Mouse (Mus musculus): ENCODE measurements around the gene Smad1.

Smad1 gene

GRCm38 (mm10) chr8:79345856-79346255 is 53.5 kb downstream of the Smad1 start:
- Histone ChIP-seq H3K36me3 (ENCODE audit: insufficient read depth, low read length) (peaks cover 46% of the 10 kb centered on the region), H3K27me3 (ENCODE audit: insufficient read depth, low read length) (no peaks in the 10 kb centered on the region), H3K4me1 (replicated peaks; ENCODE audit: low read depth, low read length) (no peaks in the 10 kb centered on the region), H3K4me3 (replicated peaks; ENCODE audit: low read length) (no peak overlapping the region), H3K9me3 (ENCODE audit: low read length) (no peaks in the 10 kb centered on the region)
- no peak for TF ChIP-seq NANOG (IDR thresholded peaks at IDR 0.05; ENCODE audit: borderline replicate concordance, low read length)
- no peak for TF ChIP-seq CTCF (conservative IDR thresholded peaks at IDR 0.05; ENCODE audit: low read length)
- TF ChIP-seq POU5F1 (IDR thresholded peaks at IDR 0.05; ENCODE audit: borderline replicate concordance, low read length) = no peak

- no peak for TF ChIP-seq CTCF (conservative IDR thresholded peaks at IDR 0.05; ENCODE audit: low read length)
- TF ChIP-seq NANOG (IDR thresholded peaks at IDR 0.05; ENCODE audit: borderline replicate concordance, low read length) = no peak
- no peak for TF ChIP-seq POU5F1 (IDR thresholded peaks at IDR 0.05; ENCODE audit: borderline replicate concordance, low read length)
- Histone ChIP-seq H3K4me1 (replicated peaks; ENCODE audit: low read depth, low read length) (no peaks in the 10 kb centered on the region), H3K36me3 (ENCODE audit: insufficient read depth, low read length) (peaks cover 42% of the 10 kb centered on the region), H3K9me3 (ENCODE audit: low read length) (no peaks in the 10 kb centered on the region), H3K4me3 (replicated peaks; ENCODE audit: low read length) (no peak overlapping the region), H3K27me3 (ENCODE audit: insufficient read depth, low read length) (no peaks in the 10 kb centered on the region)
These were observed 58.1 kb downstream of the Smad1 start for GRCm38 (mm10) chr8:79341236-79341635.

- Histone ChIP-seq H3K36me3 (ENCODE audit: insufficient read depth, low read length) (peaks cover 40% of the 10 kb centered on the region), H3K4me1 (replicated peaks; ENCODE audit: low read depth, low read length) (no peaks in the 10 kb centered on the region), H3K27me3 (ENCODE audit: insufficient read depth, low read length) (no peaks in the 10 kb centered on the region), H3K9me3 (ENCODE audit: low read length) (no peaks in the 10 kb centered on the region), H3K4me3 (replicated peaks; ENCODE audit: low read length) (no peak overlapping the region)
- TF ChIP-seq POU5F1 (IDR thresholded peaks at IDR 0.05; ENCODE audit: borderline replicate concordance, low read length) (no peak), CTCF (conservative IDR thresholded peaks at IDR 0.05; ENCODE audit: low read length) (peak; percentile 51)
These were observed 59.8 kb downstream of the Smad1 start for GRCm38 (mm10) chr8:79339555-79339954.

GRCm38 (mm10) chr8:79338619-79339018 is 60.7 kb downstream of the Smad1 start:
- Histone ChIP-seq H3K9me3 (ENCODE audit: low read length) (no peaks in the 10 kb centered on the region), H3K27me3 (ENCODE audit: insufficient read depth, low read length) (no peaks in the 10 kb centered on the region), H3K4me1 (replicated peaks; ENCODE audit: low read depth, low read length) (no peaks in the 10 kb centered on the region), H3K36me3 (ENCODE audit: insufficient read depth, low read length) (peaks cover 38% of the 10 kb centered on the region), H3K4me3 (replicated peaks; ENCODE audit: low read length) (no peak overlapping the region)
- TF ChIP-seq NANOG (IDR thresholded peaks at IDR 0.05; ENCODE audit: borderline replicate concordance, low read length) (no peak), CTCF (conservative IDR thresholded peaks at IDR 0.05; ENCODE audit: low read length) (no peak), POU5F1 (IDR thresholded peaks at IDR 0.05; ENCODE audit: borderline replicate concordance, low read length) (no peak)

GRCm38 (mm10) chr8:79332109-79332900 is 67.0 kb downstream of the Smad1 start:
- H3K9me3 ChIP-seq (ENCODE audit: low read length) = no peaks in the 10 kb centered on the region
- no peaks in the 10 kb centered on the region for H3K27me3 ChIP-seq (ENCODE audit: insufficient read depth, low read length)
- peak overlapping the region; percentile 54 for H3K4me3 ChIP-seq (replicated peaks; ENCODE audit: low read length)

GRCm38 (mm10) chr8:79331571-79331970 is 67.7 kb downstream of the Smad1 start:
- Histone ChIP-seq H3K4me3 (replicated peaks; ENCODE audit: low read length) (no peak overlapping the region), H3K4me1 (replicated peaks; ENCODE audit: low read depth, low read length) (peaks cover 18% of the 10 kb centered on the region), H3K27me3 (ENCODE audit: insufficient read depth, low read length) (no peaks in the 10 kb centered on the region), H3K36me3 (ENCODE audit: insufficient read depth, low read length) (no peaks in the 10 kb centered on the region), H3K9me3 (ENCODE audit: low read length) (no peaks in the 10 kb centered on the region)
- TF ChIP-seq POU5F1 (IDR thresholded peaks at IDR 0.05; ENCODE audit: borderline replicate concordance, low read length) (no peak), NANOG (IDR thresholded peaks at IDR 0.05; ENCODE audit: borderline replicate concordance, low read length) (peak; percentile 81; the same call in 1 of the 2 replicates)

More at GRCm38 (mm10) chr8:79332109-79332900, 67.0 kb downstream of the Smad1 start:
- Histone ChIP-seq H3K4me1 (replicated peaks; ENCODE audit: low read depth, low read length) (peaks cover 18% of the 10 kb centered on the region), H3K36me3 (ENCODE audit: insufficient read depth, low read length) (no peaks in the 10 kb centered on the region)
- no peak for TF ChIP-seq CTCF (conservative IDR thresholded peaks at IDR 0.05; ENCODE audit: low read length)
- TF ChIP-seq POU5F1 (IDR thresholded peaks at IDR 0.05; ENCODE audit: borderline replicate concordance, low read length) = no peak
- TF ChIP-seq NANOG (IDR thresholded peaks at IDR 0.05; ENCODE audit: borderline replicate concordance, low read length) = no peak

- TF ChIP-seq CTCF (conservative IDR thresholded peaks at IDR 0.05; ENCODE audit: low read length) (no peak), NANOG (IDR thresholded peaks at IDR 0.05; ENCODE audit: borderline replicate concordance, low read length) (no peak), POU5F1 (IDR thresholded peaks at IDR 0.05; ENCODE audit: borderline replicate concordance, low read length) (no peak)
- peaks cover 18% of the 10 kb centered on the region for H3K4me1 ChIP-seq (replicated peaks; ENCODE audit: low read depth, low read length)
- no peaks in the 10 kb centered on the region for H3K27me3 ChIP-seq (ENCODE audit: insufficient read depth, low read length)
- H3K9me3 ChIP-seq (ENCODE audit: low read length) = no peaks in the 10 kb centered on the region
- no peaks in the 10 kb centered on the region for H3K36me3 ChIP-seq (ENCODE audit: insufficient read depth, low read length)
- no peak overlapping the region for H3K4me3 ChIP-seq (replicated peaks; ENCODE audit: low read length)
These were observed 68.3 kb downstream of the Smad1 start for GRCm38 (mm10) chr8:79331017-79331416.

GRCm38 (mm10) chr8:79329735-79330134 is 69.6 kb downstream of the Smad1 start:
- H3K4me1 ChIP-seq (replicated peaks; ENCODE audit: low read depth, low read length) = peaks cover 18% of the 10 kb centered on the region
- TF ChIP-seq CTCF (conservative IDR thresholded peaks at IDR 0.05; ENCODE audit: low read length) (no peak), NANOG (IDR thresholded peaks at IDR 0.05; ENCODE audit: borderline replicate concordance, low read length) (no peak), POU5F1 (IDR thresholded peaks at IDR 0.05; ENCODE audit: borderline replicate concordance, low read length) (no peak)
- no peaks in the 10 kb centered on the region for H3K9me3 ChIP-seq (ENCODE audit: low read length)
- H3K4me3 ChIP-seq (replicated peaks; ENCODE audit: low read length) = no peak overlapping the region
- H3K27me3 ChIP-seq (ENCODE audit: insufficient read depth, low read length) = no peaks in the 10 kb centered on the region
- H3K36me3 ChIP-seq (ENCODE audit: insufficient read depth, low read length) = no peaks in the 10 kb centered on the region

GRCm38 (mm10) chr8:79329182-79329581 is 70.1 kb downstream of the Smad1 start:
- no peak for TF ChIP-seq CTCF (conservative IDR thresholded peaks at IDR 0.05; ENCODE audit: low read length)
- no peak for TF ChIP-seq POU5F1 (IDR thresholded peaks at IDR 0.05; ENCODE audit: borderline replicate concordance, low read length)
- no peak for TF ChIP-seq NANOG (IDR thresholded peaks at IDR 0.05; ENCODE audit: borderline replicate concordance, low read length)
- H3K27me3 ChIP-seq (ENCODE audit: insufficient read depth, low read length) = no peaks in the 10 kb centered on the region
- peaks cover 18% of the 10 kb centered on the region for H3K4me1 ChIP-seq (replicated peaks; ENCODE audit: low read depth, low read length)
- no peaks in the 10 kb centered on the region for H3K9me3 ChIP-seq (ENCODE audit: low read length)
- H3K36me3 ChIP-seq (ENCODE audit: insufficient read depth, low read length) = no peaks in the 10 kb centered on the region
- H3K4me3 ChIP-seq (replicated peaks; ENCODE audit: low read length) = no peak overlapping the region

All from E14TG2a.4 (cell line).